Mouse (Mus musculus) gonadal fat pad, adult 2 months (tissue): Measurements from ENCODE around the gene Copz1. TPM values are rescaled to one million over a fixed set of nuclear protein-coding genes. Genes with fewer than 3 reads are reported as not detected.

Source experiments
- DNase-seq: peaks from one replicate; pipeline ENCODE4 v3.0.0-alpha.2; 2012; ENCODE audit warnings: low read depth
- polyA plus RNA-seq: library from polyadenylated mRNA; depleted of rRNA; stranded (reverse); fragments of >200 nt; gene quantifications from 2 replicates; pipeline ENCODE4 v1.2.3, GENCODE M21; 2012

Copz1 gene
- polyA plus RNA-seq, 1 experiment: 161 TPM

GRCm38 (mm10) chr15:103308876-103309580 lies 36.5 kb downstream of the Copz1 start:
- DNase-seq: no peak

GRCm38 (mm10) chr15:103310365-103310910 lies 37.9 kb downstream of the Copz1 start, which contains the start of gene Gpr84:
TSS of gene Gpr84 (minus strand) at chr15:103310612.
- no peak for DNase-seq

GRCm38 (mm10) chr15:103313495-103314095 lies 41.1 kb downstream of the Copz1 start:
- no peak for DNase-seq

GRCm38 (mm10) chr15:103314181-103314580 lies 41.7 kb downstream of the Copz1 start:
- no peak for DNase-seq

- no peak for DNase-seq
Observed at GRCm38 (mm10) chr15:103315011-103315502, 42.5 kb downstream of the Copz1 start.

- no peak for DNase-seq
Observed at GRCm38 (mm10) chr15:103315979-103316776, 43.7 kb downstream of the Copz1 start.

GRCm38 (mm10) chr15:103317120-103317519 lies 44.6 kb downstream of the Copz1 start:
- no peak for DNase-seq

GRCm38 (mm10) chr15:103317731-103318130 lies 45.2 kb downstream of the Copz1 start:
- DNase-seq: no peak

- DNase-seq: no peak
Observed at GRCm38 (mm10) chr15:103318201-103318816, 45.8 kb downstream of the Copz1 start.

- DNase-seq: no peak
Observed at GRCm38 (mm10) chr15:103321076-103321475, 48.6 kb downstream of the Copz1 start.

- DNase-seq: no peak
Observed at GRCm38 (mm10) chr15:103322396-103322795, 49.9 kb downstream of the Copz1 start.

GRCm38 (mm10) chr15:103323070-103323454 lies 50.5 kb downstream of the Copz1 start:
- no peak for DNase-seq

- DNase-seq: no peak
Observed at GRCm38 (mm10) chr15:103323455-103324247, 51.1 kb downstream of the Copz1 start.

- DNase-seq: no peak
Observed at GRCm38 (mm10) chr15:103333081-103333615, 60.6 kb downstream of the Copz1 start.

GRCm38 (mm10) chr15:103333738-103334137 lies 61.2 kb downstream of the Copz1 start:
- no peak for DNase-seq

GRCm38 (mm10) chr15:103334194-103334593 lies 61.7 kb downstream of the Copz1 start:
- no peak for DNase-seq

GRCm38 (mm10) chr15:103335040-103335439 lies 62.5 kb downstream of the Copz1 start:
- no peak for DNase-seq

GRCm38 (mm10) chr15:103335488-103336235 lies 63.1 kb downstream of the Copz1 start:
- DNase-seq: no peak

GRCm38 (mm10) chr15:103336996-103337667 lies 64.6 kb downstream of the Copz1 start:
- no peak for DNase-seq
